Mouse (Mus musculus): Measurements from ENCODE around the gene Cdh15. TPM values are rescaled to one million over a fixed set of nuclear protein-coding genes. Genes with fewer than 3 reads are reported as not detected.

Gene Cdh15
- polyA plus RNA-seq, 1 experiment from 2014 or later, result 0.37 TPM

DNA sequence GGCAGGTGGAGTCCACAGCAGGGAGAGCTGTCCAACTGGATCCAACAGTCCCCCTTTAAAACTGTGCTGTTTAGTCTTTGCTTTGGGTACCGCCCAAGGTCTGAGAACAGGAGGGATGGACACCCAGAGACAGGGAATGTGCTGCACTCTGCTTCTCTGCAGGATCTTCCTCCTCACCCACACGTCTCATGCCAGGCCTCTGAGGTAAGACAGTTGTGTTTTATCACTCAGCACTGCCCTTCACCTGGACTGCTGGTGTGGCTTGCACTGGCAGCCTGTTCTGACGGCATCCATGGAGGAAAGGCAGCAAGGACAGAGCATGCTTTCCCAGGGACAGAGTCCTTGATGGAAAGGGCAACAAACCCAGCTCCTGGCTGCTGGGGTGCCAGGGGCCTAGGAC is 54.8 kb downstream of the Cdh15 start:
- Histone ChIP-seq H3K4me3 (replicated peaks; ENCODE audit: low read depth, low read length) (no peak overlapping the region), H3K9me3 (replicated peaks; ENCODE audit: low read length) (no peaks in the 10 kb centered on the region), H3K4me1 (replicated peaks; ENCODE audit: insufficient read depth, low read length) (no peaks in the 10 kb centered on the region), H3K27me3 (ENCODE audit: insufficient read depth, low read length) (no peaks in the 10 kb centered on the region), H3K27ac (no peak overlapping the region), H3K36me3 (ENCODE audit: insufficient read depth, low read length) (peaks cover 32% of the 10 kb centered on the region), H3K4me2 (ENCODE audit: low read length) (no peak overlapping the region), H3K9ac (ENCODE audit: low read depth, low read length) (no peak overlapping the region)
- DNase-seq (ENCODE audit: low spot score), result no peak
- ATAC-seq (replicated peaks; ENCODE audit: low FRiP score, low read depth), result no peak
- no peak for TF ChIP-seq CTCF (IDR thresholded peaks at IDR 0.05; ENCODE audit: low read depth)
- WGBS, result 78% methylated on average over 3 of the region's 3 CpGs

DNA sequence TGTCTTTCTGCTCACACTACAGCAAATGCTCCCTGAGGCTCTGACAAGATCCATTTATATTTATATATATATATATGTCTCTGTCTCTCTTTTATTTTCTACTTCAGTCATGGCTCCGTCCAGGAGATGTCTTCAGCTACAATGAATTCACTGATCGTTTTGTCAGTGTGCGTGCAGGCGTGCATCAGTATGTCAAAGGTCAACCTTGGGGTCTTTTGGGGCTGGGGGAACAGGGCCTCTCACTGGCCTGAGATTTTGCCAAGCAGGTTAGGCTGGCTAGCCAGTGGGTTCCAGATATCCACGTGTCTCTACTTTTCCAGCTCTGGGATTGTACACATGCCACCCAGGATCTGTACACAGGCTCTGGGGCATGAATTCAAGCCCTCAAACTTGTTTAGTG is 55.2 kb downstream of the Cdh15 start:
- no peaks in the 10 kb centered on the region for H3K4me1 ChIP-seq (replicated peaks; ENCODE audit: insufficient read depth, low read length)
- DNase-seq (ENCODE audit: low spot score) (no peak), ATAC-seq (replicated peaks; ENCODE audit: low FRiP score, low read depth) (no peak)
- 72% methylated on average over 5 of the region's 5 CpGs for WGBS
- no peak overlapping the region for H3K4me3 ChIP-seq (replicated peaks; ENCODE audit: low read depth, low read length)
- no peak overlapping the region for H3K9ac ChIP-seq (ENCODE audit: low read depth, low read length)
- no peak for TF ChIP-seq CTCF (IDR thresholded peaks at IDR 0.05; ENCODE audit: low read depth)
- no peaks in the 10 kb centered on the region for H3K27me3 ChIP-seq (ENCODE audit: insufficient read depth, low read length)
- H3K4me2 ChIP-seq (ENCODE audit: low read length), result no peak overlapping the region
- H3K9me3 ChIP-seq (replicated peaks; ENCODE audit: low read length), result no peaks in the 10 kb centered on the region
- H3K36me3 ChIP-seq (ENCODE audit: insufficient read depth, low read length), result peaks cover 34% of the 10 kb centered on the region
- H3K27ac ChIP-seq, result no peak overlapping the region

DNA sequence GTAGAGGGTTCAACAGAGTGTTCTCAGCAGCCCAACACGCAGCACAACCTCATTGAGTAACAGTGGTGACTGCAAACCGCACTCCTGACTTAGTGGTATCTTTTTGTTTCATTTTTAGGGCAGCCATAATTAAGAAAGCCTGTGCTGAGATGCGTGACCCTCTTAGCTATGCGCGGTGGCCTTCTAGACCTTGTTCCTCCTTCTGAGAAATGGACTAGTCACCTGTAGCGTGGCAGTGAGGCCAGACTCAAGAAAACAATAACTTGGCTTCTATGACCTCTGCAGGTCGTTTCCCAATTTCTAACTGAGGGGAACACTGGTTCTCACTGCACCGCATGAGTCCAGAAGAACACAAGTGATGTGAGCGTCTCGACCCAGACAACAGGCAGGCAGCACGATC is 56.7 kb downstream of the Cdh15 start:
- WGBS, result 89% methylated on average over 11 of the region's 11 CpGs
- no peak for ATAC-seq (replicated peaks; ENCODE audit: low FRiP score, low read depth)

DNA sequence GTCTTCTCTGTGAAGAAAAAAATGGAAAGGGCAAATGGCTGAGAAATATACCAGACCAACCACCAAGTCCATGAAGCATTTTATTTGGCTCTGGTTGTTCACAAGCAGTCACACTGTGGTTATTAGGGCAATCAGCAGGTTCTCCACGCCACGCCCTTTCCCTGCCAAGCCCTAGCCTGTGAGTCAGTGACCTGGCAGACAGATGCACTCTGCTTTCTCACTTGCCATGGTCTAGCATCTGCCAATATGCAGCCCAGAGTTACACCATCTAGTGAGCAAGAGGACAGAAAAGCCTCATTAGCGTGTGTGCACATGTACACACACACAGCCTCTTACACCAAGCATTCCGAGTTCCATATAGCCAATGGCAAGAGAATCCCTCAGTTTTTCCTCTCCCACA is 57.6 kb downstream of the Cdh15 start:
- no peaks in the 10 kb centered on the region for H3K4me1 ChIP-seq (replicated peaks; ENCODE audit: insufficient read depth, low read length)
- DNase-seq (ENCODE audit: low spot score), result no peak
- 80% methylated on average over 4 of the region's 4 CpGs for WGBS
- peaks cover 16% of the 10 kb centered on the region for H3K36me3 ChIP-seq (ENCODE audit: insufficient read depth, low read length)
- no peak overlapping the region for H3K4me2 ChIP-seq (ENCODE audit: low read length)
- no peak overlapping the region for H3K9ac ChIP-seq (ENCODE audit: low read depth, low read length)
- ATAC-seq (replicated peaks; ENCODE audit: low FRiP score, low read depth), result no peak
- H3K4me3 ChIP-seq (replicated peaks; ENCODE audit: low read depth, low read length), result no peak overlapping the region
- H3K9me3 ChIP-seq (replicated peaks; ENCODE audit: low read length), result no peaks in the 10 kb centered on the region
- no peak overlapping the region for H3K27ac ChIP-seq
- no peak for TF ChIP-seq CTCF (IDR thresholded peaks at IDR 0.05; ENCODE audit: low read depth)
- no peaks in the 10 kb centered on the region for H3K27me3 ChIP-seq (ENCODE audit: insufficient read depth, low read length)

More for the DNA sequence above, 56.7 kb downstream of the Cdh15 start:
- H3K4me3 ChIP-seq (replicated peaks; ENCODE audit: low read depth, low read length), result no peak overlapping the region
- H3K9ac ChIP-seq (ENCODE audit: low read depth, low read length), result no peak overlapping the region
- H3K27ac ChIP-seq, result no peak overlapping the region
- H3K36me3 ChIP-seq (ENCODE audit: insufficient read depth, low read length), result peaks cover 22% of the 10 kb centered on the region
- TF ChIP-seq CTCF (IDR thresholded peaks at IDR 0.05; ENCODE audit: low read depth), result no peak
- H3K4me2 ChIP-seq (ENCODE audit: low read length), result no peak overlapping the region
- no peaks in the 10 kb centered on the region for H3K4me1 ChIP-seq (replicated peaks; ENCODE audit: insufficient read depth, low read length)
- DNase-seq (ENCODE audit: low spot score), result no peak
- H3K27me3 ChIP-seq (ENCODE audit: insufficient read depth, low read length), result no peaks in the 10 kb centered on the region
- H3K9me3 ChIP-seq (replicated peaks; ENCODE audit: low read length), result no peaks in the 10 kb centered on the region

DNA sequence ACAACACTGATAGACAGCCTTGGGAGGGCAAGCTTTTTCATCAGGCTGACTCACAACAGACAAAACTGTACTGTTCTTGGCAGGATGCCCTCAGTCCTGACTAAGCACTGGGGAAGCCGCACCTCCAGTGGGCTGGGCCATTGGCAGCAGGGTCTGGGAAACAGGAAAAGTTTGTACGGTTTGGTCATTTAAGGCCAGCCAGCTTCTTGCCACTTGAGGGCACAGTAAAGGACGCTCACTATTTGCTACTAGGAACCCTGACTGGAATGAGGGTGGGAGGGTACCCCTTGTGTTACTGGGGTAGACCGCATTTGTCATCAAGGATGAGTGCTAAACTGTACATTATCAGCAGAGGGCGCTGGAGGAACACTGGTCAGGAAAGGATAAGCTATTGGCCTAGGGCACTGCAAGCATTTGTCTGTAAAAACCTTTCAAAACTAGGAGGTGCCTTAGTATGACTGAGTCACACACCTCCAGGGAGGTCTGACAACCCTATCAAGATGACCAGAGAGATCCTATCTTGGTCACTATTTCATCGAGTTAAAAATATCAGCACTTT is 58.8 kb downstream of the Cdh15 start:
- TF ChIP-seq CTCF (IDR thresholded peaks at IDR 0.05; ENCODE audit: low read depth), result peak; percentile 92
- WGBS, result 20% methylated on average over 6 of the region's 6 CpGs
- Histone ChIP-seq H3K27me3 (ENCODE audit: insufficient read depth, low read length) (no peaks in the 10 kb centered on the region), H3K27ac (no peak overlapping the region), H3K4me2 (ENCODE audit: low read length) (no peak overlapping the region), H3K9me3 (replicated peaks; ENCODE audit: low read length) (no peaks in the 10 kb centered on the region), H3K4me1 (replicated peaks; ENCODE audit: insufficient read depth, low read length) (no peaks in the 10 kb centered on the region), H3K9ac (ENCODE audit: low read depth, low read length) (no peak overlapping the region), H3K36me3 (ENCODE audit: insufficient read depth, low read length) (peaks cover 16% of the 10 kb centered on the region), H3K4me3 (replicated peaks; ENCODE audit: low read depth, low read length) (no peak overlapping the region)
- DNase-seq (ENCODE audit: low spot score) (peak; percentile 89), ATAC-seq (replicated peaks; ENCODE audit: low FRiP score, low read depth) (peak; percentile 79)

DNA sequence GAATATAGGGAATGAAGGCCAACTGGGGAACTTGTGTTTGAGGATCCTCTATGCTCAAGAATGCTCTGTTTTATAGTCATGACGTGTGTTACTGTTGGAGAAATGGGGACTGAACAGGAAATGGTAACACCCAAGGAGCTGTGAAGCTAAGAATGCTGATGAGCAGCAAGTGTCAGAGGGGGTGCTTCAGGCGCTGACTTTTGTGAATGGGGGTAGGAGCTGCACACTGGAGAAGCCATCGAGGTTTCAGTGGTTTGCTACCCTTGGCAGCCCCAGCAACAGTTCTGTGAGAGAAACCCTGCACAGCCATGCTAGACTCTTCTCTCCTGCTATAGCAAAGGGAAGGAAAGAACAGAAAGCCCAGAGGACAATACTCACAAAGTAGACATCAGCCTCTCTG is 64.4 kb downstream of the Cdh15 start:
- Histone ChIP-seq H3K27me3 (ENCODE audit: insufficient read depth, low read length) (no peaks in the 10 kb centered on the region), H3K4me1 (replicated peaks; ENCODE audit: insufficient read depth, low read length) (peaks cover 2% of the 10 kb centered on the region; the same call in 1 of the 2 replicates), H3K9ac (ENCODE audit: low read depth, low read length) (no peak overlapping the region), H3K9me3 (replicated peaks; ENCODE audit: low read length) (no peaks in the 10 kb centered on the region), H3K36me3 (ENCODE audit: insufficient read depth, low read length) (peaks cover 16% of the 10 kb centered on the region), H3K27ac (no peak overlapping the region), H3K4me2 (ENCODE audit: low read length) (no peak overlapping the region), H3K4me3 (replicated peaks; ENCODE audit: low read depth, low read length) (no peak overlapping the region)
- DNase-seq (ENCODE audit: low spot score) (no peak), ATAC-seq (replicated peaks; ENCODE audit: low FRiP score, low read depth) (no peak)
- no peak for TF ChIP-seq CTCF (IDR thresholded peaks at IDR 0.05; ENCODE audit: low read depth)
- 74% methylated on average over 3 of the region's 3 CpGs for WGBS

DNA sequence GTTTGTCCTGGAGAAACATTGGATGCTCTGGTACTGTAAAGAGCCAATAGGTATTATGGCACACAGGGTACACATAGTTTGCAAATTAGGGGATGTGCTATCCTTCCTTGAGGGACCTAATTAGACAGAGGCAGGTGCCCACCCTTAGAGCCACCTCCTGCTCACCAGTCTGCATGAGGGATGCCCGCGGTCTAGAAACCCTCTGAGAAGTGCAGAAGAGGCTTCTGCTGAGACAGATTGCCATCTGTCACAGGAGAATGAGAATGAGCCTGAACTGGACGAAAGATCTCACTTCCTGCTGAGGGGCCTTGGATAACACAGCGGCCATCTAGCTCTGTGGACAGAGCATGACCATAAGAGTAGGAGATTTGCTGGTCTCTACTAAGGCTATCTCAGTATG is 65.1 kb downstream of the Cdh15 start:
- peaks cover 10% of the 10 kb centered on the region for H3K36me3 ChIP-seq (ENCODE audit: insufficient read depth, low read length)
- ATAC-seq (replicated peaks; ENCODE audit: low FRiP score, low read depth), result no peak
- H3K9ac ChIP-seq (ENCODE audit: low read depth, low read length), result no peak overlapping the region

More for the DNA sequence above, 65.1 kb downstream of the Cdh15 start:
- no peak for DNase-seq (ENCODE audit: low spot score)
- Histone ChIP-seq H3K27ac (no peak overlapping the region), H3K4me2 (ENCODE audit: low read length) (no peak overlapping the region), H3K4me1 (replicated peaks; ENCODE audit: insufficient read depth, low read length) (peaks cover 9% of the 10 kb centered on the region), H3K27me3 (ENCODE audit: insufficient read depth, low read length) (no peaks in the 10 kb centered on the region), H3K9me3 (replicated peaks; ENCODE audit: low read length) (no peaks in the 10 kb centered on the region), H3K4me3 (replicated peaks; ENCODE audit: low read depth, low read length) (no peak overlapping the region)
- no peak for TF ChIP-seq CTCF (IDR thresholded peaks at IDR 0.05; ENCODE audit: low read depth)
- WGBS, result 84% methylated on average over 4 of the region's 4 CpGs
